Mouse (Mus musculus) layer of hippocampus, adult 18-20 months (tissue): Measurements from ENCODE around the gene Twistnb. TPM values are rescaled to one million over a fixed set of nuclear protein-coding genes. Genes with fewer than 3 reads are reported as not detected.
A peak's percentile ranks its signal among the peaks of the same experiment; 100 is the strongest.

Experiments used
- DNase-seq, 2 experiments: peaks; one replicate each; pipeline ENCODE4 v3.0.0; 2022; ENCODE audit warnings: low spot score in 2 of 2
- long read RNA-seq: library from polyadenylated mRNA; stranded (forward); transcript quantifications from one replicate; pipeline ENCODE4 v2.0.0, GENCODE M21; 2021
- total RNA-seq, 2 experiments: library from RNA; stranded (reverse); gene quantifications; 2 replicates each; pipeline ENCODE4 v1.2.3; 2021

Twistnb gene
- total RNA-seq = 10 to 100 TPM; 13.8 to 15.0 TPM
- long read RNA-seq, full-length matches to known transcripts = 15 of 17 reads
- long read RNA-seq, partial matches to known transcripts = 0 of 17 reads
- long read RNA-seq, other reads (novel, unspliced or antisense) = 2 of 17 reads

- peak; percentile 94 to 99 for DNase-seq
Measured at GRCm38 (mm10) chr12:33429387-33430160, at the start of gene Twistnb. Gene Twistnb, plus strand, starts transcription at chr12:33429635.

GRCm38 (mm10) chr12:33388842-33389241 lies 40.6 kb upstream of the Twistnb start:
- DNase-seq = peak; percentile 61 to 89

- no peak for DNase-seq
Measured at GRCm38 (mm10) chr12:33390844-33391560, 38.4 kb upstream of the Twistnb start.

GRCm38 (mm10) chr12:33394804-33395623 lies 34.4 kb upstream of the Twistnb start, which contains the start of gene Efcab10:
Gene Efcab10, plus strand, starts transcription at chr12:33394854.
- DNase-seq = peak; percentile 58 to 77

GRCm38 (mm10) chr12:33403265-33403693 lies 26.2 kb upstream of the Twistnb start:
- DNase-seq = no peak

DNA sequence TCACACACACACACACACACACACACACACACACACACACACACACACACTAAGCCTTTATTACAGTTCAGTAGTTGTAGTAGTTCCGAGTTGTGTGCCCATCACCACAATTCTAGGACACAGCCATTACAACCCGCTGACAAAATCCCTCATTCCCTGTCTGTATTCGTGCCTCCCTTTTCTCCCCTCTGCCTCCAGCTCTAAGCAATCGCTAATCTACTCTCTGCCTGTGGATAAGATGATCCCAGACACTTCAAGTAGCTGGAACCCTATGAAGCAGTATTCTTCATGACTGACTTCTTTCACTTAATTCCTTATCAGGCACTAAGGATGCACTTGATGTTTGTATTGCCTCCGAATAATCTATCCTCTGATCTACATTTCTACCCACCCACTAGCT lies 24.4 kb upstream of the Twistnb start:
- DNase-seq = no peak

- DNase-seq = peak in 1 of 2 experiments; percentile 23
Measured at GRCm38 (mm10) chr12:33405398-33406026, 23.9 kb upstream of the Twistnb start.

DNA sequence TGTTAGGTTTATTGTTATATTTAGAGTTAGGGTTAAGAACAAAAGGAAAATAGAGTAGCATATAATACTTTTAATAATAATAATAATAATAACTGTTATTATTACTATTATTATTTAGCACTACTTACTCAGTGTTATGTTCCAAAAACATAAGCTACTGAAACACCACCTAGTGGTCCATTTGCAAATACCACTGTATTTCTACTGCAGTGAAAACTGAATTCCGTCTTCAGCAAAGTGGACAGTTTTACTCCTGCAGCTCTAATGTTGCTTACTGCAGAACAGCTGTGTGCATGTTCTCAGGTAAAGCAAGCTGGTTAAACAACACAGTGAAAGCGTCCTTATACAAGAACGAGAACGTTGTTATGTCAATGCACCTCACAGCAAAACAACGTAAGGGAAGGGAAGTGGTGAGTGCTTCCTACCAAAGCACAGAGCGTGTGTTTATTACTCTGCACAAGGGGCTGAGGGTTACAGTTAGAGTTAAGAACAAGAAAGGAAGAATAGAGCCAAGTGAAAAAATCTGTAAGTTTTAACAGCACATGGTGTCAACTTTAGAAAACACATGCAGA lies 17.8 kb upstream of the Twistnb start:
- peak in 1 of 2 experiments; percentile 37 for DNase-seq

DNA sequence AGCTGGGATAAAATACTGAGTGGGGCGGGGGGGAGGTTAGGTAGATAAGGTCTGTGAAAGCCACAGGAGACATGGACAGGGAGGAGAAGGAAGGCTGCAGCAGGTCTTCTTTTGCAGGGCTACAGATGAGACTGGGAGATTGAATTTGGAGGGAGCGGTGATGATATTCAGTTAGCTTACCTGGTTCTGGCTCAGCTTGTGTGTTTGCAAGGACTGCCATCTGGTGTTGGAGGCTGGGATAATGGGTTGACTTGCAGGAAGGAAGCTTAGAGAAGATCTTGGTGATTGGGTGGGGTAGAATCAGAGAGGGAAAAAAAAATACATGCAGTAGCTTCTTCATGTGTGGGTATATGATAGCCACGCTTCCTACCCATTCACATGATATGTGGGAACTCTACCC lies 5.1 kb upstream of the Twistnb start:
- peak; percentile 31 to 77 for DNase-seq

DNA sequence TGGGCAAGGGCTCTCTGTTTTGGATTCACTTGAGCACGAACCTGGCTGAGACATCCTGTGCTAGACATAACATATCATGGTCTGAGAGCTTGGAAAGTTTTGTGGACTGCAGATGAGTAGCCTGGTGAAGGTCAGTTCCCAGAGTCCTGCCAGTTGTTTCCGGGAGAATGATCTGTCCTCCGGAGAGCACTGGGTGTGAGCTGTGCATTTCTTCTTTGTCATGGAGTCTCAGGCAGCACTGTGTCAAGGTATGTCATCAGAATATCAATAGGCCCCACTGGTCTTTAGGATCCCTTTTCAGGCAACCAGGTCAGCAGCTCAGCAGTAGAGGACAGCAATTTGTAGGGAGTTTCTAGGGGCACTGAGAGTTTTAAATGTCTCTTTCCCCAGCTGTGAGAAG lies 2.1 kb upstream of the Twistnb start:
- no peak for DNase-seq

DNA sequence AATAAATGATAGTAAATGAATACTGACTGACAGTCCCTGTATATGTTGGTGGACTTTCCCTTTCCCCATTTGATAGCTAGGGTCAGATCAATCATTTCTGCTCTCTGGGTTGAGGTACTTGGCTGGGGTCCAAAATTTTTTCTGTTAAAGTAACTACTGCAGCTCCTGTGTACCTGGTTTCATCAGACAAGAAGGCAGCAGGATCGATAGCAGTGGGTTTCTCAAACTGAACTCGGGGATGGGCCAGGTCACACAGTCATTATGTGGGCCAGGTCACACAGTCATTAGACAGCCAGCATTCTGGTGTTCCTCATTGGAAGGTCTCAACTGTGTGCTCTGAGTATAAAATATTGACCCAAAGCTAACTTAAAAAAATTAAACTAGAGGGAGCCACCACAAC lies 1.7 kb upstream of the Twistnb start:
- no peak for DNase-seq

GRCm38 (mm10) chr12:33433812-33434211 lies 4.4 kb downstream of the Twistnb start:
- DNase-seq = no peak

GRCm38 (mm10) chr12:33434758-33435157 lies 5.3 kb downstream of the Twistnb start:
- no peak for DNase-seq

DNA sequence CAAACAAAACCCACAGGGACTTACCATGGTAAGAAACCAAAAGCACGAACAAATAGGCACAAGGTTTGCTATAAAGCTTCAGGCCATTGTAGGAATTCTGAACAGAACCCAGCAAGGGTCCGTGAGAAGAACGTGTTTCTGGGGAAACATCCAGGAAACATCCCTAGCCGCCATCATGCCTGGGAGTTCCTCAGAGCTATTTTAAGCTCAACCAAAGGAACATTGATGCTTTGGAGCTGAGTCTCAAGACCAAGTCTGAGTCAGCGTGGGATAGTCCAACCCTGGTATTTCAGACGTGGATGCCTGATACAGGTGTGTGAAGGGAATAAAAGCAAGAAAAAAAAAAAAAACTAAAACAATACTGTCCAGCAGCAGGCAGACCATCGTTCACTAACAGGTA lies 26.0 kb downstream of the Twistnb start:
- DNase-seq = no peak

- DNase-seq = peak in 1 of 2 experiments; percentile 48
Measured at GRCm38 (mm10) chr12:33456242-33456641, 26.8 kb downstream of the Twistnb start.

DNA sequence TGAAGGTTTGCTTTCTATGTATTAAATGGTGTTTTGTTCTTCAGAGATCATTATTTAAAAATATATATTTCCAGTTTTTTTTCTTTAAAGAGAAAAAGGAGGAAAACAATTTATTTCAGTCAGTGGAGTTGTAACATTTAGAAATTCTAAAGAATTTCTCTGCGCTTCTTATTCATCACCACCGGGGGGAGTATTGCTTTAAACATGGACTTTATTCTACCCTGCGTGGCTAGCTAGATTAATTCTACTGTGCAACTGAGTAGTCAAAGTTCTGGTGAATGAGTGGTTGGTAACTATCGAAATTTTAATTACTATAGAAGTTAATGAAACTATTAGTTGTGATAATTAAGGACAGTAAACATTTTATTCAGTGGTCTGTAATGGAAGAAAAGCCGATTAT lies 51.5 kb downstream of the Twistnb start:
- peak in 1 of 2 experiments; percentile 16 for DNase-seq

DNA sequence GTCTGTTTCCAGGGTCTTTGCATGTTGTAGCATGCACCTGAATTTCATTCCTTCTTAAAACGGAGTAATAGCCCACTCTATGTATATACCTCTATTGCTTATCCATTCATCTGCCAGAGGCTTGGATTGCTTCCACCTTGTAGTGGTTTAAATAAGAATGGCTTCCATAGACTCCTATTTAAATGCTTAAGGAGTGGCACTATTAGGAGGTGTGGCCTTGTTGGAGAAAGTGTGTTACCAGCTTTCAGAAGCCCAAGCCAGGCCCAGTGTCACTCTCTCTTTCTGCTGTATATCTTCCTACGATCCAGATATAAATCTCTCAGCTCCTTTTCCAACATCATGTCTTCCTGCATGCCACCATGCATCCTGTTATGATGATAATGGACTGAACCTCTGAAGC lies 53.5 kb downstream of the Twistnb start:
- no peak for DNase-seq
